Mouse (Mus musculus): ENCODE measurements around the gene Cadm4. TPM values are rescaled to one million over a fixed set of nuclear protein-coding genes. Genes with fewer than 3 reads are reported as not detected.

Cadm4 gene
- polyA plus RNA-seq (2012; rRNA removed): 39.2 and 47.2 TPM in 2 replicates

DNA sequence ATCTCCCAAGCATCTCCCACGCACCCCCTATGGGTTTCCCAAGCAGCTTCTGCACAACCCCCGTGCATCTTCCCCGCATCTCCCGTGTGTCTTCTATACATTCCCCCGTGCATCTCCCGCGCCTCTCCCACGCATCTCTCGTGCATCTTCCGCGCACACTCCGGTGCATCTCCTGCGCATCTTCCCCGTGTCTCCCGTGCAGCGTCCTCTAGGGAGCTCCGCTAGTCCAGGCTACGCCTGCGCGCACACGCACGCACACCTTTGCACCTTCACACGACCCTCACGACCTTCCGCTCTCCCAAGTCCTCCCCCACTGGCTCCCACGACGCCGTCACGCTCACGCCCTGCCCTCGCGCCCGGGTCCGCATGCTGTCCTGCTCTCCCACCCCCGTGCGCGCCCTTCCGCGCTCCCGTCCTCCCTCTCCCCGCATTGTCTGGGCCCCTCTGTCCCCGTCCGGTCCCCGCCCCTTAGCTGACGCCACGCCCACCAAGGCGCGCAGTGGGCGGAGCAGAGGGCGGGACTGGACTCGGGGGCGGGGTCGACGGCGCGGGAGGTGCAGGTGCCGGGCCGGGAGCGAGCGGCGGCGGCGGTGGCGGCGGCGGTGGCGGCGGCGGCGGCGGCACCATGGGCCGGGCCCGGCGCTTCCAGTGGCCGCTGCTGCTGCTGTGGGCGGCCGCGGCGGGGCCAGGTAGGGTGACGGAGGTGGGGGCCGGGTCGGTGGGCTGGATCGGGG is at the start of gene Cadm4:
Cadm4 (plus strand) TSS at position 550 of the 734 bp plus-strand sequence.

GRCm38 (mm10) chr7:24451855-24452311 is 29.9 kb upstream of the Cadm4 start, which contains the start of gene Irgc1:
TSS of gene Irgc1 (minus strand) at chr7:24452297.

DNA sequence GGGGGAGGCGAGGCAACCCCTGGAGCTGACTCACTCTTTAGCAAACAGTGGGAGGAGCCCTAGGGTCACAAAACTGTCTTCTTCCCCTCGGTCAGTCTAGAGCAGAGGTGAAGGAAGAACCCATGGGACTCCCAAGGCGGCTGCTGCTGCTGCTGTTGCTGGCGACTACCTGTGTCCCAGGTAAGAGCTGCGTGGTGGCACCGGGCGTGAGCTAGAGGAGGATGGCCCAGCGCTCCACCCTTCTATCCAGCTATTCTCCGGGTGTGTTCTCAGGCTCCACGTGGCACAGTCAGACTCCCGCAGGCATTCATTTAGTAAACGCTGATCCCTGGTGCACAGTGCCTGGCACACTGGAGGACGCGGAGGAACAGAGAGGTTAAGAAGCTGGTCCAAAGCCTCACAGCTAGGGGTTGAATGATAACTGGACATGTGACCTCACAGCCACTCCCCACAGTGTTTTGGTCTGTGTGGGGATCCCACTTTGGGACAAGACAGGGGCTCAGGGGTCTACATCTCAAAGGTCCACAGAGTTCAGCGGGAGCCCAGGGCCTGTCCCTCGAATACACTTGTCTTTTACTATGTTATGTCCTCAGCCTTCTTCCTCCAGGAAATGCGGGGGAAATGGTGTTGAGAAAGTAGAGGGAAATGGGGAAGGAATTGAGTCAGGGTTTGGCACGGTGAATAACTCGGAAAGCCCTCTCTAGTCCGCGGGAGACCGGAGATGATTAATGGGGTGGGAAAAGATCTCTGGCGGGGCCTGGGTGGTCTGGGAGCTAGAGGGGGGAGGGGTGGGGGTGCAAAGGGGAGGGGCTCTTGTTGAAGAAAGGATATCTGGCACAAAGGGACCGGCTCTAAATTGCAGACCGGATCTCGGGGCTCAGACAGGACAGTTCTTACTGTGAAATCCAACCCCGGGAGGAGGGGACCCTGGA is 19.2 kb upstream of the Cadm4 start, which contains the start of gene Plaur:
Plaur (plus strand) TSS at position 97 of the 932 bp plus-strand sequence.

GRCm38 (mm10) chr7:24506838-24507725 is 25.3 kb downstream of the Cadm4 start, which contains the start of gene Zfp428:
TSS of gene Zfp428 (plus strand) at chr7:24507006.

DNA sequence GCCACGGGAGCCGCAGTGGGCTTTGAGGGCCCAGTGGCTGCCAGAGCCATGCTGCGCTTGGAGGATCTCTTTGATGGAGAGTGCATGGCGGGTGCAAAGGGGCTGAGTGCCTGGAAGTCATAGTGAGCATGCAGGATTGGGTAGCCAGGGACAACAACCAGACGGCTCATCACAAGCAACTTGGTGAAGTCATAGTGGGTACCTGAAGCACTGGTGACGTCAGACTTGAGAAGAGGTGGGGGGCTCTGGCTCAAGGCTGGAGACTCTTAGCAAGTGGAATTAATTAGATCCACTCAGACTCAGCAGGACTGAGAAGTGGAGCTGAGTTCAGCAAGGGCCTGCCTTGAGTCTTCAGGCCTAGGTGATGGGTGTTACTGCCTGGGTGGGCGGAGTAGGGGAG is 30.5 kb downstream of the Cadm4 start, which contains the start of gene AC161166.1:
AC161166.1 (minus strand) TSS at position 101 of the 400 bp plus-strand sequence.

DNA sequence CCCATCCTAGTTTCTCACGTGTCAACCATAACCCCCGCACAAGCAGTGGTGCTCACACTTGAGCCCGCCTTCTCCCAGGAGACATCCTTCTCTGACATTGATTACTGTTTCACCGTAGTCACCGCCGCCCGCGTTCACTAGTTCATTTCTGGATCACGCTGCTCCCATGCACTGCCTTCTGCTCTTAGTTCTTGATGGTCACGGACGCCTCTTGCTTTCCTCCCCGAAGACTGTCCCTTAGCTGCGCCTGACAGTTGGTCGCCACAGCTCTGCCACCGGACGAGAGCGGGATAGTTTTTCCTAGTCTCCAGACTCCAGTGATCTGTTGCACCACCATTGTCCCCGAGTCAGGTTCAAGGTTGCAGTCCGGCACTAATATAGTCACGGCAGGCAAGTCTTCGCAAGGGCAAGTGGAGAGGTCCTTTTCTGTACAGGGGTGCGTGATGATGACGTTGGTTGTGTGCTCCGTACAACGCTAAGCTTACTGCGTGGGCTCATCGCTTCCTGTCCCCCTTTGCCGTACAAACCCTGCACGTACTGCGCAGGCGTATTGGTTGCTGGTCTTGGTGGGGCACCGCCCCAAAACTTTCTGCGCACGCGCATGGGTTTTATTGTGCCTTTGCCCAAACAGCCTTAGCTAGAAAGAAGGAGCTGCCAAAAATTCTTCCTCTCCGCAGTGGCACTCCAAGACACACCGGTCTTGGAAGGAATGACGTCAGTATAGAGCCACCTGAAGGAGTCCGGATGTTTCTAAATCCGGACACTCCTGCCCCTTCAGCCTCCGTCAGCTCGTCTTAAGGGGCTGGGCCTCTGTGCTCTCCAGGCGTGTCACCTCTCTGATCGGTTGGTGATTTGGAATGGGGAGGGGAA is 48.5 kb downstream of the Cadm4 start, which contains the start of gene Irgq:
Irgq (plus strand) TSS at position 628 of the 870 bp plus-strand sequence.

GRCm38 (mm10) chr7:24546068-24546614 is 64.3 kb downstream of the Cadm4 start, which contains the start of the genes Pinlyp and Xrcc1:
TSS of gene Pinlyp (minus strand) at chr7:24546118.
TSS of gene Xrcc1 (plus strand) at chr7:24546289.

Other genes starting within 250 kb of the Cadm4 start
- 1.6 and 2.5 TPM in 2 replicates for gene Zfp109, start 244.5 kb upstream of the Cadm4 start, polyA plus RNA-seq (2012; rRNA removed)
- gene Zfp108, start 227.2 kb upstream of the Cadm4 start, polyA plus RNA-seq (2012; rRNA removed): 2.1 and 2.2 TPM in 2 replicates
- 1.7 and 2.2 TPM in 2 replicates for gene Zfp93, start 211.6 kb upstream of the Cadm4 start, polyA plus RNA-seq (2012; rRNA removed)
- gene Zfp61, start 180.8 kb upstream of the Cadm4 start, polyA plus RNA-seq (2012; rRNA removed): 6.8 and 7.4 TPM in 2 replicates
- gene Zfp94, start 165.4 kb upstream of the Cadm4 start, polyA plus RNA-seq (2012; rRNA removed): 8.5 and 9.3 TPM in 2 replicates
- gene Tescl, start 148.1 kb upstream of the Cadm4 start, polyA plus RNA-seq (2012; rRNA removed): 0.52 and 0.53 TPM in 2 replicates
- not detected in 2 replicates for gene Lypd5, start 132.8 kb upstream of the Cadm4 start, polyA plus RNA-seq (2012; rRNA removed)
- gene Kcnn4, start 111.8 kb upstream of the Cadm4 start, polyA plus RNA-seq (2012; rRNA removed): 26.2 and 26.4 TPM in 2 replicates
- 57.8 and 74.7 TPM in 2 replicates for gene Smg9, start 82.4 kb upstream of the Cadm4 start, polyA plus RNA-seq (2012; rRNA removed)
- gene Irgc1, start 29.7 kb upstream of the Cadm4 start, polyA plus RNA-seq (2012; rRNA removed): 0.09 and 0.11 TPM in 2 replicates
- 14.4 and 15.2 TPM in 2 replicates for gene Plaur, start 19.5 kb upstream of the Cadm4 start, polyA plus RNA-seq (2012; rRNA removed)
- 64.6 and 76.6 TPM in 2 replicates for gene Zfp428, start 25.0 kb downstream of the Cadm4 start, polyA plus RNA-seq (2012; rRNA removed)
- not detected in 2 replicates for gene AC161166.1, start 30.4 kb downstream of the Cadm4 start, polyA plus RNA-seq (2012; rRNA removed)
- 21.1 and 23.3 TPM in 2 replicates for gene Irgq, start 48.7 kb downstream of the Cadm4 start, polyA plus RNA-seq (2012; rRNA removed)
- 7.3 and 9.0 TPM in 2 replicates for gene Pinlyp, start 64.1 kb downstream of the Cadm4 start, polyA plus RNA-seq (2012; rRNA removed)
- 68.3 and 73.5 TPM in 2 replicates for gene Xrcc1, start 64.3 kb downstream of the Cadm4 start, polyA plus RNA-seq (2012; rRNA removed)
- 29.5 and 37.1 TPM in 2 replicates for gene Ethe1, start 105.5 kb downstream of the Cadm4 start, polyA plus RNA-seq (2012; rRNA removed)
- gene Zfp575, start 105.6 kb downstream of the Cadm4 start, polyA plus RNA-seq (2012; rRNA removed): 0.87 and 0.89 TPM in 2 replicates
- gene Phldb3, start 128.7 kb downstream of the Cadm4 start, polyA plus RNA-seq (2012; rRNA removed): 2.6 and 3.5 TPM in 2 replicates
- gene Lypd3, start 154.5 kb downstream of the Cadm4 start, polyA plus RNA-seq (2012; rRNA removed): 3.0 and 3.6 TPM in 2 replicates
- not detected in 2 replicates for gene Tex101, start 194.7 kb downstream of the Cadm4 start, polyA plus RNA-seq (2012; rRNA removed)
- gene BC049730, start 227.2 kb downstream of the Cadm4 start, polyA plus RNA-seq (2012; rRNA removed): not detected in 2 replicates
- not detected in 2 replicates for gene Gm4763, start 244.9 kb downstream of the Cadm4 start, polyA plus RNA-seq (2012; rRNA removed)